Mouse (Mus musculus) heart, postnatal 10 days (tissue): ENCODE results near the gene Mpst. TPM values are rescaled to one million over a fixed set of nuclear protein-coding genes. Genes with fewer than 3 reads are reported as not detected.

Experiments
- total RNA-seq, 2 experiments: library from RNA; stranded (reverse); gene quantifications; 2 replicates each; pipeline ENCODE4 v1.2.3; 2021

Mpst gene
- total RNA-seq, 2 experiments from 2014 or later: 26.0 to 26.3 TPM

Other genes with a start within 250 kb of the Mpst start
- gene Ift27, start 232.3 kb upstream of the Mpst start, total RNA-seq: 10 to 100 TPM; 14.2 to 20.7 TPM
- not detected for gene Pvalb, start 200.0 kb upstream of the Mpst start, total RNA-seq
- 1 to 10 TPM; 2.0 to 2.6 TPM for gene Ncf4, start 161.6 kb upstream of the Mpst start, total RNA-seq
- 1 to 10 TPM; 1.3 to 1.6 TPM for gene Csf2rb2, start 100.7 kb upstream of the Mpst start, total RNA-seq
- 1 to 10 TPM; 2.2 to 2.7 TPM for gene Csf2rb, start 80.7 kb upstream of the Mpst start, total RNA-seq
- not detected for gene Tex33, start 10.5 kb upstream of the Mpst start, total RNA-seq
- 10 to 100 TPM; 14.4 to 16.4 TPM for gene Tst, start 509 bp upstream of the Mpst start, total RNA-seq
- gene Kctd17, start 22.1 kb downstream of the Mpst start, total RNA-seq: 10 to 100 TPM; 80.7 TPM
- gene Tmprss6, start 62.2 kb downstream of the Mpst start, total RNA-seq: under 1 TPM; 0.10 to 0.45 TPM
- under 1 TPM; 0.20 to 0.26 TPM for gene Il2rb, start 88.9 kb downstream of the Mpst start, total RNA-seq
- gene C1qtnf6, start 125.0 kb downstream of the Mpst start, total RNA-seq: 10 to 100 TPM; 89.5 to 98.7 TPM
- under 1 TPM in 1 of 2 experiments, not detected in 1; 0.20 TPM for gene Sstr3, start 138.3 kb downstream of the Mpst start, total RNA-seq
- gene Rac2, start 166.4 kb downstream of the Mpst start, total RNA-seq: 1 to 10 TPM; 4.6 to 4.7 TPM
- 1 to 10 TPM; 4.8 to 6.9 TPM for gene Cyth4, start 190.6 kb downstream of the Mpst start, total RNA-seq